ENCODE assay signal across 11 mouse cellular contexts in genomic region chrX:56649549-56650354, GRCm38 (mm10). TPM values are rescaled to one million over a fixed set of nuclear protein-coding genes. Genes with fewer than 3 reads are reported as not detected.
DNase-seq lines count a peak whose midpoint lies in the region; ATAC-seq lines count a peak whose summit lies in the region.
"Had no signal": no experiment of that assay in that cellular context is flagged by ENCODE, and none has a peak within 500 bp of the region (broad histone marks: within the 10 kb centered on the region; RNA-seq: fewer than 3 reads in every experiment).

No protein-coding gene starts in this region.

- WGBS in midbrain, embryonic 15.5 days: 37% methylated on average over 7 of the region's 7 CpGs

- no peak overlapping the region for H3K9ac ChIP-seq in midbrain, embryonic 15.5 days
- H3K9ac ChIP-seq: heart, embryonic 13.5 days; neural tube, embryonic 13.5 days had no signal

- no peak overlapping the region for H3K4me2 ChIP-seq in midbrain, embryonic 15.5 days
- H3K4me2 ChIP-seq: heart, embryonic 13.5 days; neural tube, embryonic 13.5 days had no signal

- no peaks in the 10 kb centered on the region for H3K27me3 ChIP-seq in midbrain, embryonic 15.5 days (replicated peaks)
- H3K27me3 ChIP-seq: heart, embryonic 13.5 days; neural tube, embryonic 13.5 days had no signal

- H3K4me1 ChIP-seq in midbrain, embryonic 15.5 days: no peaks in the 10 kb centered on the region
- H3K4me1 ChIP-seq: neural tube, embryonic 13.5 days had no signal

- intact Hi-C loops in left cerebral cortex, postnatal 36 days (cut with DNase I): loop anchor here (2.0 to 10.0 kb wide), 3 partner anchors 143 to 405 kb away; partner anchors contain the start of gene Htatsf1

- no peak overlapping the region for H3K27ac ChIP-seq in midbrain, embryonic 15.5 days
- H3K27ac ChIP-seq: heart, embryonic 13.5 days; neural tube, embryonic 13.5 days had no signal

- no peaks in the 10 kb centered on the region for H3K9me3 ChIP-seq in midbrain, embryonic 15.5 days
- H3K9me3 ChIP-seq: heart, embryonic 13.5 days; neural tube, embryonic 13.5 days had no signal

- H3K4me3 ChIP-seq in midbrain, embryonic 15.5 days: no peak overlapping the region
- H3K4me3 ChIP-seq: heart, embryonic 13.5 days; neural tube, embryonic 13.5 days had no signal

- DNase-seq in left cerebral cortex, adult 11 months (ENCODE audit: low spot score): peak; percentile 14
- no peak for DNase-seq in left cerebral cortex, postnatal 36 days (ENCODE audit: low spot score in 2 of 2)
- DNase-seq in NIH3T3 (ENCODE audit: low read depth): peak; percentile 59
- peak; percentile 54 for DNase-seq in embryo, embryonic 10 days (ENCODE audit: low spot score)
- DNase-seq in yolk sac, embryonic 10.5 days (ENCODE audit: low spot score): no peak
- DNase-seq: cerebellum, adult 11-12 months; thymus, adult 18-20 months had no signal

- 0 out of 2 replicates have a peak, but pooled peaks have one; percentile 45 for ATAC-seq in midbrain, embryonic 15.5 days (replicated peaks)
- no peak for ATAC-seq in activated CD4-positive, CD25-positive, alpha-beta regulatory T cell, adult 4 months

- H3K36me3 ChIP-seq in midbrain, embryonic 15.5 days (replicated peaks): no peaks in the 10 kb centered on the region
- H3K36me3 ChIP-seq: heart, embryonic 13.5 days had no signal

RNA-seq across cellular contexts. Expression of gene Slc9a6, which starts 40.2 kb away (rescaled TPM):
- total RNA-seq in left cerebral cortex, postnatal 36 days (2021): 100 to 1,000 TPM in 1 of 2 experiments, 10 to 100 TPM in 1; 97.3 to 103 TPM
- polyA plus RNA-seq in midbrain, embryonic 15.5 days (2015; fragmentation: Nextera tagmentation; extraction: Ambion mirVana): 68.0 and 73.9 TPM in 2 replicates
- polyA plus RNA-seq in activated CD4-positive, CD25-positive, alpha-beta regulatory T cell, adult 4 months (2017; shearing (Covaris generic)): 1 to 10 TPM; 8.3 to 8.9 TPM

RNA-seq across cellular contexts. Expression of gene Mmgt1, which starts 51.9 kb away (rescaled TPM):
- 10 to 100 TPM; 26.0 to 26.8 TPM for total RNA-seq in left cerebral cortex, postnatal 36 days (2021)
- 55.3 and 57.9 TPM in 2 replicates for polyA plus RNA-seq in midbrain, embryonic 15.5 days (2015; fragmentation: Nextera tagmentation; extraction: Ambion mirVana)
- polyA plus RNA-seq in activated CD4-positive, CD25-positive, alpha-beta regulatory T cell, adult 4 months (2017; shearing (Covaris generic)): 1 to 10 TPM; 6.7 to 7.6 TPM

Comparison
In these comparisons a context has a peak if more than half of its experiments do, and no peak if none do; other contexts are left out.
1. DNase-seq: peak in left cerebral cortex, adult 11 months (single experiment), NIH3T3 (single experiment) and embryo, embryonic 10 days (single experiment); none in left cerebral cortex, postnatal 36 days (0 of 2) and yolk sac, embryonic 10.5 days (single experiment).